Mouse (Mus musculus) spleen, postnatal 10 days (tissue): ENCODE results near the gene Cacna1d.

Experiments
- DNase-seq, 2 experiments: peaks; one replicate each; pipeline ENCODE4 v3.0.0; 2021 to 2022; ENCODE audit warnings: low spot score in 2 of 2

The Cacna1d gene

GRCm38 (mm10) chr14:30208156-30208555 lies 283.1 kb downstream of the Cacna1d start:
- no peak for DNase-seq

- no peak for DNase-seq
Observed at GRCm38 (mm10) chr14:30205821-30206220, 285.4 kb downstream of the Cacna1d start.

- no peak for DNase-seq
Observed at GRCm38 (mm10) chr14:30204526-30204925, 286.7 kb downstream of the Cacna1d start.

- no peak for DNase-seq
Observed at GRCm38 (mm10) chr14:30200310-30200709, 290.9 kb downstream of the Cacna1d start.

GRCm38 (mm10) chr14:30198882-30199281 lies 292.4 kb downstream of the Cacna1d start:
- DNase-seq = no peak

GRCm38 (mm10) chr14:30198116-30198515 lies 293.1 kb downstream of the Cacna1d start:
- DNase-seq = no peak

GRCm38 (mm10) chr14:30196959-30197358 lies 294.3 kb downstream of the Cacna1d start:
- DNase-seq = no peak

- peak in 1 of 2 experiments; percentile 71 for DNase-seq
Observed at GRCm38 (mm10) chr14:30196235-30196634, 295.0 kb downstream of the Cacna1d start.

GRCm38 (mm10) chr14:30190308-30190971 lies 300.8 kb downstream of the Cacna1d start:
- DNase-seq = no peak

GRCm38 (mm10) chr14:30185616-30186274 lies 305.5 kb downstream of the Cacna1d start:
- DNase-seq = no peak

GRCm38 (mm10) chr14:30184445-30185152 lies 306.7 kb downstream of the Cacna1d start:
- DNase-seq = no peak

GRCm38 (mm10) chr14:30184013-30184412 lies 307.2 kb downstream of the Cacna1d start:
- no peak for DNase-seq

- no peak for DNase-seq
Observed at GRCm38 (mm10) chr14:30182624-30183524, 308.4 kb downstream of the Cacna1d start.

GRCm38 (mm10) chr14:30178306-30178705 lies 312.9 kb downstream of the Cacna1d start:
- DNase-seq = no peak

- DNase-seq = no peak
Observed at GRCm38 (mm10) chr14:30177850-30178249, 313.4 kb downstream of the Cacna1d start.

GRCm38 (mm10) chr14:30175362-30175761 lies 315.9 kb downstream of the Cacna1d start:
- DNase-seq = no peak

GRCm38 (mm10) chr14:30172821-30173755 lies 318.2 kb downstream of the Cacna1d start:
- DNase-seq = no peak

GRCm38 (mm10) chr14:30171593-30171992 lies 319.7 kb downstream of the Cacna1d start:
- DNase-seq = no peak

- no peak for DNase-seq
Observed at GRCm38 (mm10) chr14:30171008-30171407, 320.2 kb downstream of the Cacna1d start.

GRCm38 (mm10) chr14:30169455-30169854 lies 321.8 kb downstream of the Cacna1d start:
- DNase-seq = no peak

- no peak for DNase-seq
Observed at GRCm38 (mm10) chr14:30168902-30169301, 322.4 kb downstream of the Cacna1d start.
